Mouse (Mus musculus) thymus, postnatal 36 days (tissue): ENCODE data around the gene Dlgap1.

Source experiments
- DNase-seq, 2 experiments: peaks; one replicate each; pipeline ENCODE4 v3.0.0; 2022; ENCODE audit warnings: mixed read lengths in 2 of 2

Dlgap1 gene

DNA sequence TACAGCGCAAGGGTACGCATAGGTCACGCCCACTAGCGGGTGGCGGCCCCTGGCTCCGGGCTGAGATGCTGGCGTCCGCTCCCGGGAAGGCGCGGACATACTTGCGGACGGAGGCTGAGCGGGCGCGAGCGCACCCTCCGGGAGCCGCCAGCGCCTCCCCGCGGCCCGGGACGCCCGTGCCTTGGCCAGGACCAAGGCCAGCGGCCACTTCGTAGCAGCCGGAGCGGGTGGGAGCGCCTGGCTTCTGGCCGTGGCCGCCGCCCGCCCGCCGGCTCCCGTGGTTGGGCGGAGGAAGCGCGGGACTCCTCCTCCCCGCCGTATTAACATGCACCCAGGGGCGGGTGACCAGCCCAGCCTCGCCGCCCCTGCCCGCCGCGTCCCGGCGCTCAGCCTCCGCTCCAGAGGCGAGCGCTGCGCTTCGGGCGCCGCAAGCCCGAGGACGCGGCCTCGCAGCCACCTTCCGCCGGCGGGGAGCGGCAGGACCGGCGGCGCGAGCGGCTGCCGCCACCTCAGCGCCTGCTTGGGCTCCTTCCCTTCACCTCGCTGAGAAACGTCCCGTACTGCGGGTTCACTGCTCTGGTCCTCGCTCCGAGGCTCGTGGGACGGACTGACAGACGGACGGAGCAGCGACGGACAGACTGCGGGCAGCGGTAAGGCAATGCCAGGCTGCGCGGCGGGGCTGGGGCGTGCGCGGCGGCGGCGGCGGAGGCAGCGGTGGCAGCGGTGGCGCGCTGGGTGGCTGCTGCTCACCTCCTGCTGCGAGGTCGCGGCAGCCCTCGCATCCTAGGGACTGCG, at the start of gene Dlgap1:
TSS of gene Dlgap1 (plus strand) at position 53 of the 795 bp plus-strand sequence.
- DNase-seq: peak in 1 of 2 experiments; percentile 5

DNA sequence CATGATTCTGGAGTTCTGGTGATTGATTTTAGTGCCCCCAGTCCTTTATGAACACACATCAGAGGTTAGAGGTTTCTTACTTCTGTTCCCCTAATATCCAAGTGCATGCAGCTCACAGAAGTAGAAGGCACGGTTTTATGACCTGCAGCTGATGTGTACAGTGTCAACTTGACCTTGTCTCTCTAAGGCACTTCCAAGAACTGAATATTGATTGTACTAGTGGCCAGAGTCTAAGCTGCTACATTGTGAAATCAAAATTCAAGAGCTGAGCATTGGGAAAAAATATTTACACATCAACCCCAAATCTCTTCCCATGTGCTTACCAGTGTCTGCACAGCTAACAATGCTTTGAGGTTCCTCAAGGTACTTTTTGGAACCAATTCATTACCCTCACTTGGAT, 13.9 kb upstream of the Dlgap1 start:
- no peak for DNase-seq

DNA sequence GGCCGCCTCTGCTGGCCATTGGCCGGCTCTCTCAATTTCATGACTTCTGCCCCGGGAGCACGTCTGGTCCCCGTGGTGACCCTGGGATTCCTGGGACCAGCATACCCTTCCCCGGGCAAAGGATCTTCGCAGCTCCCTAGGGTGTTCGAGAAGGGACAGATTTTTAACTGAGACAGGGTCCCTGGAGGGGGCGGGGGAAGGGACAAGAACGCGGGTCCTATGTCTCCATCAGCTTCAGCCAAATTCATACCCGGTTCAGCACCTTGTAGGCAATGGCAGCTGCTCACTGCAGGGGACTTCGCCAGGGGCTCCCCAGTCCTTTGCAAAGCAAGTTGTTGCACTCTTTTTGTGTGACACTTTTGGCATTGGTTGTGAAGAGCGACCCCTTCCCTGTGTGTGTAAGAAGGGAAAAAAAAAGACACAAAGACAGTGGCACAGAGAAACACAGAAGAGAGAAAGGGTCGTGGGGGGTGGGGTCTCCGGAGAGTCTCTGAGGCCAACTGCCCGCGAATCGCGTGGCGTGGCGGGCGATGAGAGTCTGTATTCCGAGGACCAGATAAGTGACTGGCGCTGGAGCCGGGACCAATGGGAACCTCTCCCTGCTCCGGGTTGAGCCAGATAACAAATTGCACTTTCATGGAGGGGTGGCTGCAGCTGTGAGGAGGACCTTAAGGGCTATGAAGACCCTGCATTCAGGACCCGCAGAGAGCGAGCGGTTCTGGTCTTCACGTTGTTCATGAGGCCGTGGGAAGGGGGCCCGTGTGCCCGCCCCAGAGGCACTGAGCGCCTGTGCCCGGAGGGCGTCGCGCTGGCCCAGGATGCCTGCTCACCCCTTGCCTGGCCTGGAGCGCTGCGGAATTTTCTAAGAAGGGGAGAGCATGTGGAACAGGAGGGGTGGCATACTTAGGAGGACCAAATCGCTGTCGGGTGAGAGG, 1.2 kb downstream of the Dlgap1 start:
- DNase-seq: no peak

DNA sequence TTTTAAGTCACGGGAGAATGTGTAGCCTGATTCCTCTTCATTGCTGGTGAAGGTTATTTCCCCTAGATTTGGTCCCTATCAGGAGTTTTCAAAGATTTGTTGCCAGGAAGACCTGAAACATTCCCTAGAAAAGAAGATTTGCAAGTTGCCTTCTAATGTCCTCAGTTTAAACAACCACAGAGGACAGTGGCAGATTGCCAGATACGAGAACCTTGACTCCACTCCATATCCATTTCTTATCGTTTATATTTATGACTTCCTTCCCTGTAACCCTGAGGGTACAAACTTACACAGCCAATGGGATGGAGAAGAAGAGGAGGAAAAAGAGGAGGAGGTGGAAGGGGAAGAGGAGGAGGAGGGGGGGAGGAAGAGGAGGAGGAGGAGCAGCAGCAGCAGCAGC, 4.2 kb downstream of the Dlgap1 start:
- DNase-seq: no peak

DNA sequence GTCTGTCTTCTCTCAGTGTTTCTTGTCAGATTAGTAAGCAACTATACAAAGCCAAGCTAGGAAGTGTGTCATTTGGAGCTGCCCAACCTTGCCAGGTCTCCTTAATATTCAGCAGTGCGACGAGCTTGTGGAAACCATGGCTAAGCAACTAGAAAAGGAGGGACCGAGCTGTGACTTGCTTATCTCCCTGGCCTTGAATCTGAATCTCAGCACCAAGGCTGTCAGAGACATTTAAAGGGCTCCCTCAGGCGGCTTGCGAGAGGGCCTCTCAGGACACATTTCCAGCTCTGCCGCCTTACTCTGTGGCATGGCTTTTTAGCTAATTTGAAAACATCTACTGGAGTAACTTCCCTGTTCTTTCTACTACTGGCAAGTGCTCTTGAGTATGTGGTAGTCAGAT, 5.1 kb downstream of the Dlgap1 start:
- DNase-seq: no peak

DNA sequence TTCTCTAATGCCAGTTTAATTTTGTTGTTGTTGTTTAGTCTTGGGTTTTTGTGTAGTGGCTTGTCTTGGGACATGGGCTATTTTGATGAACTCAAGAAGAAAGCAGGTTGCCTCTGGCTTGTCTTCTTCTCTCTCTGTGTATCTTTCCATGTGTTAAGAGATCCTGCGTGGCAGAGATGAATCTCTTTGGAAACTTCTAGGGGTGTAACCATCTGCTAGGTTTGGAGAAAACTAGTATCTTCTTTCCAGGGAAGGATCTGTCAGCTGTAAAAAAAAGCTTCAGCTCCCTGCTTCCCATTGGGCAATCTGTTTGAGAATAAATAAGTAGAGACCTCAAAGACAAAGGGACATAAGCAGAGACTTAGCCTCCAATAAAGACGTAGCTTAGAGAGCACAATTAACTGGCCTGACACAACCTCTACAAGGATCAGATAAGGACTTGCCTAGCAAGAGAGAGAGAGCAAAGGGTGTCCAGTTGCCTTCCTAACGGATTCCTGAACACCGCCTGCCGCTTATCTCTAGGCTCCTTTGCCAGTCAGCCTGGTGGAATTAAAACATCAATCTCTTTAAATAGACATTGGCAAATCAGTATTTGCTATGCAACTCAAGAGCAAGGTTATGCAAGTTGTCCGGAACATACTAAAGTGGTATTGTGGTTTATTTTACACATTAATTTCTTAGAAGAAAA, 13.5 kb downstream of the Dlgap1 start:
- no peak for DNase-seq

DNA sequence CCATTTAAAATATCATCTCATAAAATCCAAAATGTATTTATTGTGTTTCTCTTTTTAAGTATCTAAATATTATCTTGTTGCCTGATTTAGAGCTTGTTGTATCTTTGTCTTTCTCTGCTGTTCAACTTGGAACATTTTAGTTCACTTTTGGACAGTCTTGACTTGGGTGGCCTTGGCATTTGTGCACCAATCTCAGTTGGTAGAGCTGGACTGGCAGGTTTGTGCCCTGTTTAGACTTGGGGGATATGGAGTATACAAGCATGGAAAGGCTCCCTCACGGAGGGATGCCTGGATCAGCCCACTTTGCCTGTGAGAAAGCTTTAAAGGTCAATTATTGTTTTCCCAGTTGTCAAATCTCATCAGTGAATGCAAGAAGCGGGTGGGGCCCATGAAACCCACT, 27.5 kb downstream of the Dlgap1 start:
- no peak for DNase-seq

DNA sequence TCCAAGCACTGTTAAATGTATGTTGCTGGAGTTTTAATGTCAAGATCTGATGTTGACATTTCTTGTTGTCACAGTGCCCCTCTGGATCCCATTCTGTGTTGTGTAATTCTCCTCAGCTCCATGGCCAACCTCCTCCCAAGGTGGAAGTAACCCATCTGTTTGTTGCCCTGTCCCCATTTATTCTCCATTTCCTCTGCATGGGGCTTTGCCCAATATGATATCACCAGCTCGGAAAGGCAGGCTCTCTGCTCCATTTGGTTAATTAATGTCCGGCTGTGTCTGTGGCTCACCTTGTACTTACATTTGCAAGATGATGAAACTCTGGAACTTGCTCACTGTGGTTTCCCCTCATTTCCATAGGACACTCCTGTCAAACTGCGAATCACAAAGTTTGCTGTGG, 33.2 kb downstream of the Dlgap1 start:
- DNase-seq: no peak

DNA sequence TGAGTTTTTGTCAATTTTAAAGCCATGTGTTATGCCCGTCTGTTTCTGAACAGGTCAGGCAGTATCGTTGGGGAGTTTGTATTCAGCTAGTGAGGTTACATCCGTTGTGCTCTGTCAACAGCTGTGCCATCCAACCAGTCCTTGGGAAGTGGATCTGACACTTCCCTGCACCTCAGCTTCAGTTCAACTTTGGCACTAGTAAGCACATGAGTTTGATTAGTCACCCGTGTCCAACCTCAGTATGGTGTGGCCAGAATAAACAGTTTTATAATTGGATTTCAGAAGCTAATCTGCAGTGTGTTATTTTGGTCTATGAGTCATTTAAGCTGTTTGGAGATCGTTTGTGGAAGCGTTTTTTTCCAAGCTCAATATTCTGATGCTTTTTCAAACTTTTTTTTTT, 35.8 kb downstream of the Dlgap1 start:
- DNase-seq: no peak

DNA sequence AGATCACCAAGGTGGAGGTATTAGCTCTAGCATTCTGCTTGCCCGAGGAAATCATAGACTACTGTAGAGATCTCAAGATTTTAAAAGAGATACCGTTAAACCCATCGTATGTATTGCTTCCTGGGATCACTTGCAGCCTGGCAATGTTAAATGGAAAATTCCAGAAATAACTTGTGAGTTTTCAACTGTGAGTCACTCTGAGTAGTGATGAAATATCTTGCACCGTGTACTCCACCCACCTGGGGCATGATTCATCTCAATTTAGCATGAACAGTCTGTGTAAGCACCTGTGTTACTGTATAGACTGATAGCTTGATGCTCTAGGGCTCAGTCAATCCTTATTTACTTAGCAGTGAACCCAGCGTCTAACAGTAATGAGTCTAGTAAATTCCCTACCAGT, 38.7 kb downstream of the Dlgap1 start:
- DNase-seq: no peak

DNA sequence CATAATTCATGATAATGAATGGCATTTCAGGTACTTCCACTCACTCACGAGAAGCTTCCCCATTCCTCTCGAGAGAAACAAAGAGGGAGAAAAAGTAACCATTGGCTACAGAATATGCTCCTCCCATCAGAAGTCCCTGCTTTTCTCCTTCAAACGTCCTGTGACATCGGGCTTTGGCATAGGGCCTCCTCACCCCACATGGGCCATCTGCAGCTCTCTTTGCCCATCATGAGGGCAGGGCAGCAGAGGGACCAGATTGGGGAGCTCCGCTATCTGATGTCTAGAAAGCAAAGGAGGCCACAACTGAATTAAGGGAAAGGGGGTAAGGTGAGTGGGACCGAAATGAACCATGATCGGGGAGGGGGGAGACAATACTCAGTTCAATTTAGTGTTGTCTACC, 47.6 kb downstream of the Dlgap1 start:
- DNase-seq: no peak

DNA sequence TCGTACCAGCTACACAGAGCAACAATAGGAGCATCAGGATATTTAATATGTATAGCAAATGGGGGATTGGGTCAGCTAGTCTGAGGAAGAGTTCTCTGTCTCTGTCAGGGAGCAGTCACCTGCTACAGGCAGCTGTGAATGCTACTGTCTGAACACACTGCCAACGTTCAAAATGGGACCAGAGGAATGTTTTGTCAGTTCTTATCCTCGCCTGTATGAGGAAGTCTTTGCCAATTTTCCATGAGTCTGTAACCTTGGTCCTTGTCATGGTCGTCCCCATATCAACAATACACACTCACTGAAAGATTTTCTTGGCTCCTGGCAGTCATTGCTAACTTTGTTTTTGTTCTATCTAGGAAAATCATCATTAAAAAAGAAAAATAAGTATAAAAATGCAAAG, 51.5 kb downstream of the Dlgap1 start:
- no peak for DNase-seq

DNA sequence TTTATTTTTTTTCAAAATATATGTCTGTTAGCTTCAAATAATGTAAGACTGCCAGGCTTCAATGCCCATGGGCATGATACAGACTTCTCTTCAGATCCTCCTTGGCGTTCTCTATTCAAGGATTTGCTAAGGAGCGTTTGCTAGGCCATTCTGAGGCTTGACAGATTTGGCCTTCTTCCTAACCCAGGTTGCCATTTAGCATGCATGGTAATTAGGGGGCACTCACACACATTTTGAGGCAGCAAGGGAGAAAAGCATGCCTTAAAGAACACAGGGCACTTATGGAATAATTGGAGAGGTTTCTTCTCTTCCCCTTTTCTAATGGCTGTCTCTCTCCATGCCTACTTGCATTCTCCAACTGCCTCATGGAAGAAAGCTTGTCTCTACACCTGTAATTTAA, 53.7 kb downstream of the Dlgap1 start:
- no peak for DNase-seq

DNA sequence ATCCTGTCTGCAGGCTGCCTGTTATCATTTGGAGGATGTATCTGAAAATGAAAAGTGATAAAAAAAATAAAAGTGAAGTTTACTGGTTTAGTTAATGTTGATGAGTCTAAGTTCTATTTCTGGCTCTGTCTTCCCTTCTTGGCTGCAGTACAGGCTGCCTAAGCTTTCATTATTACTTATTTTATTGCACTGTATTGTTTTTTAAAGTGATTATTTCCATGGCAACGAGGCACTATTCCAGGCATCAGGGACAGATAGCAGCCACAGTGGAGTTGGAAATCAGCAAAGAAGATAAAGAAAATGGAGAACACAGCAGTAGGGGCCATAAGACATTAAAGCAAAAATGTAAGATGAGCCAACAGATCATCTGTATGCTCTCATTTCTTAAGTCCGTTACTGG, 66.0 kb downstream of the Dlgap1 start:
- DNase-seq: no peak

DNA sequence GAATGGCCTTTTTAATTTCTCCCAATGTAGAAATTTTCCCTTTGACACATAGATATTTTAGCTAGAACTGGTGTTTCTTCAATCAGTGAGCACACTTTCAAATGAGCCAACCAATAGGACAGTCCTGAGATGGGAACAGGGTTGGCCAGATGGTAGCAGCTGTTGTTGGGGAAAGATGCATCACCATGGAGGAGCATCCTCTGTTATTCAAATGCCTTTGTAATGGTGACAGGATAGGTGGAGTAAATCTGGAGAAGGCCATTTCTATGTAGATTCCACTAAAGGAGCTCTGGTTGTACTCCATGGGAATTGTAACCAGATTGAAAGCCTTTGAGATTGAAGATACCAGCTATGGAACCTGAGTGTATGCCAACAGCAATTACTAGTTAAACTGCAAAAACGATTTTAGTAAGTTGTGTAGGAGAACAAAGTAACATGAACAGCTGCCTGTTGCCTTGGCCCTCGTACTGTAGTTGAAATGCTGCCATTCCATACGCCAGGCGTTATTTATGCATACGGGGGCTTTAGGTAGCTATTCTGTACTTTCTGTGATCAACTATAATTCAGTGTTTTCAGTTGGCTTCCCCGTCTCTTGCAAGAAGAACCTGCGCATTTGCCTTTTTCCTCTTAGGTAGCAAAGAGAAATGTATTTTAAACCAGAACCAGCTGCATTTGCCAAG, 72.0 kb downstream of the Dlgap1 start:
- DNase-seq: no peak

DNA sequence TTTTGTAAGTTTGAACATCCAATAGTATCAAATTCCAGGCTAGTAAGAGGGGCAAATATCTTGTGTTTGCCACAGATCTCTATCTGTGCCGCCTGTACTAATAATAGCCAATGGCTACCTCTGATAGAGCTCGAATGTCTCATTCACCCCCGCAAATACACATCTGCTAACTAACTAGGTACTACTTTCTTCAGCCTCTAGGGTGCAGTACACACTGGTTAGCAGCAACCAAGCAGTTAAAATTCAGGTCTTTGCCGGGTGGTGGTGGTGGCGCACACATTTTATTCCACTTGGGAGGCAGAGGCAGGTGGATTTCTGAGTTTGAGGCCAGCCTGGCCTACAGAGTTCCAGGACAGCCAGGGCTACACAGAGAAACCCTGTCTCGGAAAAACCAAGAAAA, 99.4 kb downstream of the Dlgap1 start:
- DNase-seq: no peak

DNA sequence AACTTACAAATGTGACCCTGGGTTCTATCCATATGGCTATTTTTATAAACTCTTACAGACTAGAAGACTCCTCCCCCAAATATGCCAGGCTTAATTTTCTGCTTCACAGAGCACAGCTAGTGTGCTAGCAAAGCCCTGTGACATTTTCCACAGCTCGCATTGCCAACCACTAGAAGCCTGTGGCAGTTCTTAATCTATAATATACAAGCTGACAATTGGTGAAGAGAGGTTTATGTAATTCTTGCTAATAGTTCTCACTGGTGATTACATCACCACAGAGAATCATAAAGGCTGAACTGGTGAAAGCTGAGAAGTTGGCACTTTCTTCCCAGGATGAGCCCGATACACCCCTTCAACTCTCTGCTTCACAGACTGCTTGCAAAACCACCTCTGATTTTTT, 103.2 kb downstream of the Dlgap1 start:
- no peak for DNase-seq

DNA sequence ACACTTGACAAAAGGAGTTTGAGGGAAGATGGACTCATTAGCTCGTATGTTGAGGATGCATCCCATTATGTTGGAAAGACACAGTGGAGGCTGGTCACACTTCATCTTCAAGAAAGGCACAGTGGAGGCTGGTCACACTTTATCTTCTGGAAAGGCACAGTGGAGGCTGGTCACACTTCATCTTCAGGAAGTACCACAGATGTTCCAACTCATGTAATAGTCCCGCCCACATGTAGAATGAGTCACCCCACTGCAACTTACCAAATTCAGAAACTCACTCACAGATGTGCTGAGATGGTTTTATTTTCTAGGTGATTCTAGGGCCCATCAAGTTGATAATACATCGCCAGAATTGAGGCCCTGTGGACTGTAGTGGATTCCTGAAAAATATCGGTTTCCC, 119.3 kb downstream of the Dlgap1 start:
- DNase-seq: no peak

DNA sequence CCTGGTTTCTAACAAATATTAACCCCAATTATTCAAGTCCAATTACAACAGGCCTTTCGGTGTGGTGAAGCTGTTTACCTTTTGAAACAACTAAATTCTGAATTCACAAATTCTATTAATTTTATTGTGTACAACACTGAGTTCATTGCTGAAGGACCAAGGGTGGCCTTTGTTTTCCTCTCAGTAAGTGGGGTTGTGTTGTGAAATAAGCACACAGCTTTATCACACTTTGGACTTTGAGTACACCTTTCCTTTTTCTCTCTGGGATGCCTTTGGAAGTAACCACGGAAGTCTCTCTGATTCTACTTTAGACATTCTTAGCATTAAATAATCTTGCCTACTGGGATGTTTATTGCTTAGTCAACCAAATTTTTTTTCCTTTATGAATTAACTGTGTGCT, 121.9 kb downstream of the Dlgap1 start:
- no peak for DNase-seq

DNA sequence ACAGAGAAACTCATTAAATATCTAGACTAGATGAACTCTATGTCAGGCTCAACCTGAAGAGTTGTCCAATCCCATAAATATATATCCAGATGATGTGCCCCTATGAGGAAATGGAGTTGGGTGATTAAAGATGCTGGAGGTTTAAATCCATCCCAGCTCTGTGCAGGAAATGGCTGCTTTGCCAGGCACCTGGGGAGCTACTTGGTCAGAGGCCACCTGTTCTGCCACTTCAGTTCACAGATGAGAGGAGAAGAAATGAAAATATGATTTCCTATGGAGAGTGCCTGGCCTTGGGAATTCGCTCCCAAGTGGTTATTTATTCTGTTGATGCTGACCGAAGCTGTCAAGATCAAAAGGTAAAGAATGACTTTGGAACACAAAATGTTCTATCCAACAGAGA, 160.3 kb downstream of the Dlgap1 start:
- no peak for DNase-seq

DNA sequence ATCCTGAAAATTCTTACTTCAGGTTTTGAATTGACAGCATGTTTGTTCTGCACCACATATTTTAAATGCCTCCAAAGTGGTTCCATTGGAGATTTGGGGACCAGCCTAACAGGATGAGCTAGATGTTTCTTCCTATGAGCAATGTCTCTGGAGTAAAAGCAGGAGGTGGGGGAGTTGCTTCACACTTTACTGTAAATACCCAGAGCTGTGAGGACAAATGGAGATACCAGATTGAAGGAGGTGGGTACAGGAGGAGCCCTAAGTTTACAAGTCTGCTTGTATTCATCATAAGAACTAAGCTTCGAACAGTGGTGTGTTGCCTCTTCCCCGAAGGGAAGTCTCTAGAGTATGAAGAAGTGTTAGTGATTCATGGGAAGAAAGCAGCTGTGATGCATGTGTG, 201.0 kb downstream of the Dlgap1 start:
- DNase-seq: no peak

DNA sequence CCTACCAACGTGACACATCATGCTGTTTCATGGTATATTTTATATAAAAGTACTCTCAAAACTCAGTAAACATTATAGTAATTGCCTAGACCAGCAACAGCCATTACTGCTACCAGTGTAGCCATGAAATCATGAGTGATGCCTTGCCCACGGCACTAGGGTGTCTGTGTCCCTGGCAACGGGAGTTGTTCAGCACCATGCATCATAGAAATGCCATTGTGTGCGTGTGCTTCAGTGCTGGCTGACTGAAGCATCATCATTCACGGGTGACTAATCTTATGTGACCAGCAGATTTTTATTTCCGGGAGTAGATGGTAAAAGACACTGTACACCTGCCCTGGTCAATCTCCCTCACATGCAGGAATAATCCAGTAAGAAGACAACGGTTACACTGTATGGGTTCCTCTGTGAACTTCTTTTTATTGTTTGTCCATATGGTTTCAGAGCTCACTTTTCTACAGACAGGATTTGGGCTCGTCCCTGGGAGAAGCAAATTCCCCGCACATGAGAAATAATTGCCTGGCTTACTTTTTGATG, 203.7 kb downstream of the Dlgap1 start:
- DNase-seq: no peak

DNA sequence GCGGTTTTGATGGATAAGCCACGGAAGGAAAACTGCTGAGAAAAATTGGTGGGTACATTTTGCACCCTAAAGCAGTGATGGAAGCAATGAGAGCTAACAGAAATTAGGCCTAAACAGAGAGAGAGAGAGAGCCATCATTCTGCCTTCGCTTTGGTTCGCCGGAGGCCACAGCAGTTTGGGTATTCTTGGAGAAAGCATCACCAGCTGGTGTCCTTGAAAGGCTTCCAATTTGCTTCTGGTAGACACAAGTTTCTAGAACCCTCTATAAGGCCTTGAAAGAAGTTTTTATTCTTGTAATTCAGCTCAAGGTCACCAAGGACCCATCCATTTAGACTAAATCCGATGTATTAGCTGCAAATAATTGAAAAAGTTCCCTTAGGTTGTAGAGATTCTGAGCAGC, 205.0 kb downstream of the Dlgap1 start:
- no peak for DNase-seq
